Mouse (Mus musculus) adrenal gland, postnatal 4 days (tissue): ENCODE measurements around the gene Prpf8. TPM values are rescaled to one million over a fixed set of nuclear protein-coding genes. Genes with fewer than 3 reads are reported as not detected.
"Not testable (repeated sequence)": the region's sequence is repeated elsewhere in the genome, so short reads cannot be mapped to it uniquely, and the experiment has no call there.

Source experiments
- DNase-seq, 2 experiments: peaks; one replicate each; pipeline ENCODE4 v3.0.0; 2021 to 2022; ENCODE audit warnings: low spot score in 2 of 2, mixed read lengths in 2 of 2
- microRNA-seq: library from miRNA; unstranded; fragments of <30 nt; microRNA quantifications from one replicate; pipeline ENCODE4 v1.2.0, GENCODE M21; 2021
- total RNA-seq, 2 experiments: library from RNA; stranded (reverse); gene quantifications; 2 replicates each; pipeline ENCODE4 v1.2.3; 2021

Prpf8 gene
- total RNA-seq, 2 experiments from 2014 or later = 142 to 156 TPM

GRCm38 (mm10) chr11:75552906-75553482 lies 66.4 kb downstream of the Prpf8 start:
- DNase-seq = no peak

DNA sequence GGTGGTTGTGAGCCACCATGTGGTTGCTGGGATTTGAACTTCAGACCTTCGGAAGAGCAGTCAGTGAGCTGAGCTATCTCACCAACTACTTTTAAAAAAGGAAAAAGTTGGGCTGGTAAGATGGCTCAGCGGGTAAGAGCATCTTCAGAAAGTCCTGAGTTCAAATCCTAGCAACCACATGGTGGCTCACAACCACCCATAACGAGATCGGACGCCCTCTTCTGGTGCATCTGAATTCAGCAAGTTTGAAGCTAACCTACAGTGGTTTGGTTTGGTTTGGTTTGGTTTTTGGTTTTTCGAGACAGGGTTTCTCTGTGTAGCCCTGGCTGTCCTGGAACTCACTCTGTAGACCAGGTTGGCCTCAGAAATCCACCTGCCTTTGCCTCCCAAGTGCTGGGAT lies 69.4 kb downstream of the Prpf8 start:
- not testable (repeated sequence) for DNase-seq

- no peak for DNase-seq
Observed at GRCm38 (mm10) chr11:75557142-75557541, 70.5 kb downstream of the Prpf8 start.

DNA sequence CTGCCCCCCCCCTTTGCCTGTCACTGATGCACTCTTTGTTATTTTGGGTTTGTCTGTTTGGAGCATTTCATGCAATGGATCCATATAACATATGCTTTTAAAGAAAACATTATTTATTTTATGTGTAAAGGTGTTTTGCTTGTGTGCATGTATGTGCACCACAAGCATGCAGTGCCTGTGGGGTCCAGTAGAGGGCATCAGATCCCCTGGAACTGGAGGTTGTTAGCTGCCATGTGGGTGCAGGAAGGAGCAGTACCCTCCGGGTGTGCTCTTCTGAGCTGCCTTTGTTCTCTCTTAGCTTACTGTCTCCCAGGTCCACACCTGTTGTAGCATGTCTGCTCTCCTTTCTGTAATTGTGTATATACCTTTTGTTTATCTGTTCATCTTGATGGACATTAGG lies 71.5 kb downstream of the Prpf8 start:
- no peak for DNase-seq

Small RNA genes lying within 50 kb of the gene (microRNA-seq; reads per million reads assigned to microRNA genes)
- 29,037 reads per million, percentile 98 among the genes with 10 or more reads in this experiment for gene Mir22
- gene Mir3971 = not detected

Other genes with a start within 250 kb of the Prpf8 start
- 10 to 100 TPM; 87.2 to 93.7 TPM for gene Rpa1, start 138.5 kb upstream of the Prpf8 start, total RNA-seq
- 10 to 100 TPM; 11.4 to 12.3 TPM for gene Smyd4, start 138.4 kb upstream of the Prpf8 start, total RNA-seq
- gene Serpinf1, start 64.1 kb upstream of the Prpf8 start, total RNA-seq = 100 to 1,000 TPM in 1 of 2 experiments, 10 to 100 TPM in 1; 45.8 to 111 TPM
- 100 to 1,000 TPM in 1 of 2 experiments, 10 to 100 TPM in 1; 12.4 to 127 TPM for gene Serpinf2, start 47.2 kb upstream of the Prpf8 start, total RNA-seq
- 10 to 100 TPM; 18.1 to 18.4 TPM for gene Wdr81, start 32.1 kb upstream of the Prpf8 start, total RNA-seq
- 10 to 100 TPM; 12.9 to 17.8 TPM for gene Tlcd2, start 25.1 kb upstream of the Prpf8 start, total RNA-seq
- 1 to 10 TPM; 7.7 to 8.5 TPM for gene Rilp, start 23.3 kb downstream of the Prpf8 start, total RNA-seq
- 10 to 100 TPM; 13.8 to 14.4 TPM for gene Scarf1, start 26.7 kb downstream of the Prpf8 start, total RNA-seq
- gene Slc43a2, start 44.9 kb downstream of the Prpf8 start, total RNA-seq = 10 to 100 TPM; 24.2 to 33.0 TPM
- gene Pitpna, start 101.3 kb downstream of the Prpf8 start, total RNA-seq = 100 to 1,000 TPM; 120 to 135 TPM
- 10 to 100 TPM; 59.8 to 64.4 TPM for gene Inpp5k, start 144.2 kb downstream of the Prpf8 start, total RNA-seq
- 100 to 1,000 TPM; 122 to 132 TPM for gene Myo1c, start 163.7 kb downstream of the Prpf8 start, total RNA-seq
- gene Crk, start 192.4 kb downstream of the Prpf8 start, total RNA-seq = 100 to 1,000 TPM; 106 to 108 TPM
- 100 to 1,000 TPM; 648 to 744 TPM for gene Ywhae, start 246.1 kb downstream of the Prpf8 start, total RNA-seq